Mouse (Mus musculus) cerebellum, postnatal 25 days (tissue): ENCODE data around the gene Capn11.

Experiments used
- DNase-seq, 2 experiments: peaks; one replicate each; pipeline ENCODE4 v3.0.0; 2021; ENCODE audit warnings: mixed read lengths in 2 of 2

Capn11 gene

DNA sequence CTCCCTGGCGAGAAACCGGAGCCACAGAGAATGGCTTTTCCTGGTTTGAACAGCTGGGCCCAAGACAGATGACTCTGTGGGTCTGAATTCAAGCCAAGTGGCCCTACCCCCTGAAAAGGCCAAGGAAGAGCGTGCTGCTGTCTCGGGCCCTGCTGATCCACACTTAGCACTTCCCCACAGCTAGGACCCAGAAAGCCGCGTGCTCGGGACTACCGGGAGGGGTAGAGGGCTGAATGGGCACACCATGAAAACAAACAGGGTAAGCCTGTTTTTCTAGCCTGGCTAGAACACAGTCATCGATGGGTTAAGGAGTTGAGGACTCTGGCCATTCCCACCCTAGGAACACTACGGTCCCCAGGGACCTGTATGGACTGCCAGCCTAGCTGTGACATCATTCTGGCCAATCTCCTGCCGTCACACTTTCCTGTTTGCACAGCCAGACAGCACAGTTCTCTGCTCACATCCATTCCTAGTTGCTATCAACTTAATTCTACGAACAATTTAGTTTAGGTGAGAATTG, 78.1 kb downstream of the Capn11 start:
- DNase-seq, result no peak
